Mouse (Mus musculus): ENCODE results near the gene Cyp11a1. TPM values are rescaled to one million over a fixed set of nuclear protein-coding genes. Genes with fewer than 3 reads are reported as not detected.

Cyp11a1 gene
- polyA plus RNA-seq, 1 experiment from 2014 or later: 0.26 TPM

GRCm38 (mm10) chr9:57992781-57993591 is 13.2 kb upstream of the Cyp11a1 start:
- no peak for ATAC-seq (ENCODE audit: insufficient number of reproducible peaks, insufficient read depth, low FRiP score, low read depth)
- H3K27ac ChIP-seq (ENCODE audit: low read length): no peak overlapping the region
- 69% methylated on average over 8 of the region's 8 CpGs for WGBS

DNA sequence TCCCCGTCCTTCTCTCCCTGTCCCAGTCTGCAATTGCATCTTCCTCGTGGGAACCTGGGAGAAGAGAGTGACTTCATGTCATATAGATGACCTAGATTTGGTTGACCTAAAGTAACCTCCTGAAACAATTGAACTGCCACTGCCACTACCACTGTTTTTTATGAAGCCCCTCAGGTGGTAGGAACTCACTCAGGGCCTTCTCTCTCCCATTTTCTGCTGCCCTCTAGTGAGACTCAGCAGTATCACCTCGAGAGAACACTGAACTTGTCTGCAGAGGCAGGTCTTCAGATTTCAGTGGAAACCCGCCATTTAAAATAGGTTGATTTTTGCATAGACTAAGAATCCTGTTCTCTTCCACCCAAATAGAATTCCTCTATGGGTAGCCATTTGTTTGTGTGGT is 10.9 kb upstream of the Cyp11a1 start:
- no peaks in the 10 kb centered on the region for H3K27me3 ChIP-seq (ENCODE audit: control insufficient read depth, insufficient read depth, low read length)
- H3K9ac ChIP-seq (replicated peaks; ENCODE audit: low read depth, low read length): no peak overlapping the region
- H3K27ac ChIP-seq (ENCODE audit: low read length): no peak overlapping the region
- WGBS: 39% methylated on average over 4 of the region's 4 CpGs
- H3K9me3 ChIP-seq (ENCODE audit: control insufficient read depth, low read depth, low read length): no peaks in the 10 kb centered on the region
- H3K4me3 ChIP-seq (ENCODE audit: low read depth, low read length): no peak overlapping the region
- no peaks in the 10 kb centered on the region for H3K4me1 ChIP-seq (ENCODE audit: control insufficient read depth, insufficient read depth, low read length)
- no peak for ATAC-seq (ENCODE audit: insufficient number of reproducible peaks, insufficient read depth, low FRiP score, low read depth)
- H3K4me2 ChIP-seq (replicated peaks; ENCODE audit: low read depth, low read length): no peak overlapping the region
- H3K36me3 ChIP-seq (ENCODE audit: control insufficient read depth, insufficient read depth, low read length): no peaks in the 10 kb centered on the region

More at GRCm38 (mm10) chr9:57992781-57993591, 13.2 kb upstream of the Cyp11a1 start:
- H3K27me3 ChIP-seq (ENCODE audit: control insufficient read depth, insufficient read depth, low read length): no peaks in the 10 kb centered on the region
- H3K36me3 ChIP-seq (ENCODE audit: control insufficient read depth, insufficient read depth, low read length): no peaks in the 10 kb centered on the region
- H3K4me1 ChIP-seq (ENCODE audit: control insufficient read depth, insufficient read depth, low read length): no peaks in the 10 kb centered on the region
- no peaks in the 10 kb centered on the region for H3K9me3 ChIP-seq (ENCODE audit: control insufficient read depth, low read depth, low read length)
- H3K9ac ChIP-seq (replicated peaks; ENCODE audit: low read depth, low read length): no peak overlapping the region
- H3K4me3 ChIP-seq (ENCODE audit: low read depth, low read length): no peak overlapping the region
- no peak overlapping the region for H3K4me2 ChIP-seq (replicated peaks; ENCODE audit: low read depth, low read length)

DNA sequence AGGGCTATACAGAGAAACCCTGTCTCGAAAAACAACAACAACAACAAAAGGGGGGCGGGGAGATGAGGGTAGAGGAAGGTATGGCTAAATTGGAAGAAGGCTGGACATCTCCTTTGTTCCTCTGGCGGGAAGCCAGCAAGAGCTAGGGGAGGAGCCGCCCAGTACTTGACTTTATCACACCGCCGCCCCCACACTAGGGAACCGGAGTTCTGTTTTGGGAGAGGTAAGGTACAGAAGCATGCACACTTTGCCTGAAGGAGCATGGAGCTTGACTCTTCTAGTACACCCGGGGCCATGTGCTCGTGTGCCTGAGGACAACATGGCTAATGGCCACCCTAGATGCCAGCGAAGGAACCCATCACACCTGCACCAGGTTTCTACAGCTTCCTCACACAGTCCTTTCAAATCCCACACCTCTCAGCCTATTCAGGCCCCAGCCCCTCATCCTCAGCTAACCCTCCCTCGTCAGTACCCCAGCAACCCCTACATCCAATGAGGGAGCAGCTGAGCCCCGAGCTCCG is 8.6 kb upstream of the Cyp11a1 start:
- H3K36me3 ChIP-seq (ENCODE audit: control insufficient read depth, insufficient read depth, low read length): no peaks in the 10 kb centered on the region
- peak overlapping the region; percentile 13; the same call in 1 of the 2 replicates for H3K4me3 ChIP-seq (ENCODE audit: low read depth, low read length)
- H3K27ac ChIP-seq (ENCODE audit: low read length): no peak overlapping the region
- 0 out of 2 replicates have a peak, but pooled peaks have one; percentile 21 for ATAC-seq (ENCODE audit: insufficient number of reproducible peaks, insufficient read depth, low FRiP score, low read depth)
- H3K9me3 ChIP-seq (ENCODE audit: control insufficient read depth, low read depth, low read length): no peaks in the 10 kb centered on the region
- WGBS: 11% methylated on average over 13 of the region's 13 CpGs
- H3K4me1 ChIP-seq (ENCODE audit: control insufficient read depth, insufficient read depth, low read length): no peaks in the 10 kb centered on the region
- H3K27me3 ChIP-seq (ENCODE audit: control insufficient read depth, insufficient read depth, low read length): no peaks in the 10 kb centered on the region
- H3K9ac ChIP-seq (replicated peaks; ENCODE audit: low read depth, low read length): no peak overlapping the region
- H3K4me2 ChIP-seq (replicated peaks; ENCODE audit: low read depth, low read length): peak overlapping the region; percentile 44

DNA sequence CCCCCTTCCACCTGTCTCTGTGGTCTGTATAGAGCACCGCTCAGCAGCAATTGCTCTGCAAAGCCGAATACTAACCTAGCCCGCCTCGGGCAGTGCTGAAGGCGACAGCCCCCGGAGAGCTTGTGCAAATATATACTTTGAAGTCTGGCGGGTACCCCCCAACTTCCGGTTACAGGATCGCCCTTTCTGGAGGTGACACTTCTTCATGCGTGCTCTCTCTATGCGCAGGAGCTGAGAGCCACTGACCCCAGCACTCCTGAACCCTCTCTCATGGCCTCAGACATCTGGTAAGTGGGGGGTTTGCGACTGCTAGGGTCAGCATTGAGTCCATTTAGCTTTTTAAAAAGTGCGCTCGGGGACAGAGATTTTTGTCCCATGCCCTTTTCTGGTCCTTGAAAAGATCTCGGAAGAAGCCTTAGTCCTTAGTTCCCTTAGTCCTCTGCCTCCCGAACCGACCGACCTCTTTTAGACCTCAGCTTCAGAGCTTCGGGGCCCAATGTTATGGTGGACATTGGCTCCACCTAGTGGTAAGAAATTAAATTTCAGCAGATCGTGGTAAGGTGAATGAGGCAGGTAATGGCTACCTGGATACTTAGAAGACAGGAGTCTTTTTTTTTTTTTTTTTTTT is 8.1 kb upstream of the Cyp11a1 start:
- H3K4me3 ChIP-seq (ENCODE audit: low read depth, low read length): peak overlapping the region; percentile 13
- no peaks in the 10 kb centered on the region for H3K27me3 ChIP-seq (ENCODE audit: control insufficient read depth, insufficient read depth, low read length)
- ATAC-seq (ENCODE audit: insufficient number of reproducible peaks, insufficient read depth, low FRiP score, low read depth): peak; percentile 87; the same call in 1 of the 2 replicates
- no peaks in the 10 kb centered on the region for H3K9me3 ChIP-seq (ENCODE audit: control insufficient read depth, low read depth, low read length)
- H3K27ac ChIP-seq (ENCODE audit: low read length): no peak overlapping the region
- H3K4me2 ChIP-seq (replicated peaks; ENCODE audit: low read depth, low read length): peak overlapping the region; percentile 44
- no peaks in the 10 kb centered on the region for H3K36me3 ChIP-seq (ENCODE audit: control insufficient read depth, insufficient read depth, low read length)
- no peaks in the 10 kb centered on the region for H3K4me1 ChIP-seq (ENCODE audit: control insufficient read depth, insufficient read depth, low read length)
- WGBS: under 1% methylated on average over 20 of the region's 20 CpGs
- no peak overlapping the region for H3K9ac ChIP-seq (replicated peaks; ENCODE audit: low read depth, low read length)

GRCm38 (mm10) chr9:57998685-57999084 is 7.5 kb upstream of the Cyp11a1 start:
- no peaks in the 10 kb centered on the region for H3K27me3 ChIP-seq (ENCODE audit: control insufficient read depth, insufficient read depth, low read length)
- WGBS: 51% methylated on average over 2 of the region's 2 CpGs
- H3K4me2 ChIP-seq (replicated peaks; ENCODE audit: low read depth, low read length): no peak overlapping the region

GRCm38 (mm10) chr9:57999676-58000075 is 6.5 kb upstream of the Cyp11a1 start:
- H3K9ac ChIP-seq (replicated peaks; ENCODE audit: low read depth, low read length): no peak overlapping the region
- no peaks in the 10 kb centered on the region for H3K27me3 ChIP-seq (ENCODE audit: control insufficient read depth, insufficient read depth, low read length)
- H3K9me3 ChIP-seq (ENCODE audit: control insufficient read depth, low read depth, low read length): no peaks in the 10 kb centered on the region
- H3K4me2 ChIP-seq (replicated peaks; ENCODE audit: low read depth, low read length): no peak overlapping the region
- H3K4me1 ChIP-seq (ENCODE audit: control insufficient read depth, insufficient read depth, low read length): no peaks in the 10 kb centered on the region
- H3K4me3 ChIP-seq (ENCODE audit: low read depth, low read length): no peak overlapping the region
- H3K36me3 ChIP-seq (ENCODE audit: control insufficient read depth, insufficient read depth, low read length): no peaks in the 10 kb centered on the region
- ATAC-seq (ENCODE audit: insufficient number of reproducible peaks, insufficient read depth, low FRiP score, low read depth): no peak
- WGBS: 50% methylated on average over 2 of the region's 2 CpGs
- no peak overlapping the region for H3K27ac ChIP-seq (ENCODE audit: low read length)

More at GRCm38 (mm10) chr9:57998685-57999084, 7.5 kb upstream of the Cyp11a1 start:
- no peaks in the 10 kb centered on the region for H3K4me1 ChIP-seq (ENCODE audit: control insufficient read depth, insufficient read depth, low read length)
- no peak overlapping the region for H3K27ac ChIP-seq (ENCODE audit: low read length)
- H3K4me3 ChIP-seq (ENCODE audit: low read depth, low read length): no peak overlapping the region
- ATAC-seq (ENCODE audit: insufficient number of reproducible peaks, insufficient read depth, low FRiP score, low read depth): no peak
- H3K36me3 ChIP-seq (ENCODE audit: control insufficient read depth, insufficient read depth, low read length): no peaks in the 10 kb centered on the region
- H3K9ac ChIP-seq (replicated peaks; ENCODE audit: low read depth, low read length): no peak overlapping the region
- H3K9me3 ChIP-seq (ENCODE audit: control insufficient read depth, low read depth, low read length): no peaks in the 10 kb centered on the region

- no peak overlapping the region for H3K27ac ChIP-seq (ENCODE audit: low read length)
- ATAC-seq (ENCODE audit: insufficient number of reproducible peaks, insufficient read depth, low FRiP score, low read depth): no peak
- H3K4me3 ChIP-seq (ENCODE audit: low read depth, low read length): no peak overlapping the region
- no peaks in the 10 kb centered on the region for H3K36me3 ChIP-seq (ENCODE audit: control insufficient read depth, insufficient read depth, low read length)
- no peak overlapping the region for H3K4me2 ChIP-seq (replicated peaks; ENCODE audit: low read depth, low read length)
- H3K4me1 ChIP-seq (ENCODE audit: control insufficient read depth, insufficient read depth, low read length): no peaks in the 10 kb centered on the region
- no peak overlapping the region for H3K9ac ChIP-seq (replicated peaks; ENCODE audit: low read depth, low read length)
- H3K27me3 ChIP-seq (ENCODE audit: control insufficient read depth, insufficient read depth, low read length): no peaks in the 10 kb centered on the region
- 17% methylated on average over 2 of the region's 2 CpGs for WGBS
- H3K9me3 ChIP-seq (ENCODE audit: control insufficient read depth, low read depth, low read length): no peaks in the 10 kb centered on the region
Measured at GRCm38 (mm10) chr9:58003272-58003671, 2.9 kb upstream of the Cyp11a1 start.

- H3K9ac ChIP-seq (replicated peaks; ENCODE audit: low read depth, low read length): no peak overlapping the region
- no peak overlapping the region for H3K27ac ChIP-seq (ENCODE audit: low read length)
- H3K36me3 ChIP-seq (ENCODE audit: control insufficient read depth, insufficient read depth, low read length): no peaks in the 10 kb centered on the region
- no peaks in the 10 kb centered on the region for H3K9me3 ChIP-seq (ENCODE audit: control insufficient read depth, low read depth, low read length)
- ATAC-seq (ENCODE audit: insufficient number of reproducible peaks, insufficient read depth, low FRiP score, low read depth): no peak
- no peaks in the 10 kb centered on the region for H3K27me3 ChIP-seq (ENCODE audit: control insufficient read depth, insufficient read depth, low read length)
- 68% methylated on average over 12 of the region's 12 CpGs for WGBS
- no peak overlapping the region for H3K4me3 ChIP-seq (ENCODE audit: low read depth, low read length)
- H3K4me1 ChIP-seq (ENCODE audit: control insufficient read depth, insufficient read depth, low read length): 0 out of 2 replicates have a peak, but pooled peaks cover 4% of the 10 kb centered on the region
- H3K4me2 ChIP-seq (replicated peaks; ENCODE audit: low read depth, low read length): no peak overlapping the region
Measured at GRCm38 (mm10) chr9:58008336-58009014, 2.3 kb downstream of the Cyp11a1 start.
